ENCODE assay signal across 7 mouse cellular contexts in genomic region chr4:59625676-59625997, GRCm38 (mm10). TPM values are rescaled to one million over a fixed set of nuclear protein-coding genes. Genes with fewer than 3 reads are reported as not detected.
DNase-seq lines count a peak whose midpoint lies in the region; ATAC-seq and TF ChIP-seq lines count a peak whose summit lies in the region.

No protein-coding gene starts in this region.

- 2% methylated on average over 18 of the region's 18 CpGs for WGBS in lung, embryonic 16.5 days
- WGBS in forebrain, embryonic 10.5 days, result 2% methylated on average over 18 of the region's 18 CpGs
- WGBS in limb, embryonic 11.5 days, result 0% methylated on average over 18 of the region's 18 CpGs
- 2% methylated on average over 18 of the region's 18 CpGs for WGBS in small intestine, adult 2 months

- peak overlapping the region; percentile 96 for H3K4me3 ChIP-seq in lung, embryonic 16.5 days (ENCODE audit: low read length)
- H3K4me3 ChIP-seq in forebrain, embryonic 10.5 days, result peak overlapping the region; percentile 90
- H3K4me3 ChIP-seq in limb, embryonic 11.5 days (ENCODE audit: low read depth, low read length), result peak overlapping the region; percentile 89
- peak overlapping the region; percentile 95 for H3K4me3 ChIP-seq in small intestine, adult 2 months (ENCODE audit: low read depth, low read length)

- no peak for TF ChIP-seq POLR2A in small intestine, adult 2 months (IDR thresholded peaks at IDR 0.05; ENCODE audit: low read depth, low read length)

- 0 out of 2 replicates have a peak, but pooled peaks have one; percentile 6 for TF ChIP-seq CTCF in small intestine, adult 2 months (IDR thresholded peaks at IDR 0.05; ENCODE audit: extremely low read depth, insufficient read length, insufficient replicate concordance, low read depth, low read length)

- peak overlapping the region; percentile 86 for H3K27ac ChIP-seq in lung, embryonic 16.5 days (ENCODE audit: low read length)
- H3K27ac ChIP-seq in forebrain, embryonic 10.5 days, result peak overlapping the region; percentile 98
- H3K27ac ChIP-seq in limb, embryonic 11.5 days (replicated peaks; ENCODE audit: low read depth, low read length), result no peak overlapping the region
- peak overlapping the region; percentile 14 for H3K27ac ChIP-seq in small intestine, adult 2 months (ENCODE audit: insufficient read depth, low read depth, low read length)

- DNase-seq in lung, postnatal 36 days, result no peak
- DNase-seq in forebrain, embryonic 10.5 days (ENCODE audit: extremely low spot score, low spot score), result no peak
- DNase-seq in limb, embryonic 11.5 days (ENCODE audit: low spot score), result no peak
- no peak for DNase-seq in thymus, postnatal 10 days (ENCODE audit: low spot score in 2 of 2)

- ATAC-seq in lung, embryonic 16.5 days (ENCODE audit: low read depth), result no peak
- ATAC-seq in limb, embryonic 11.5 days (ENCODE audit: insufficient number of reproducible peaks, low FRiP score, low TSS enrichment, low read depth), result peak; percentile 70
- ATAC-seq in frontal cortex, adult (ENCODE audit: low TSS enrichment), result no peak

- peak overlapping the region; percentile 93 for H3K9ac ChIP-seq in lung, embryonic 16.5 days (ENCODE audit: low read length)
- peak overlapping the region; percentile 73 for H3K9ac ChIP-seq in limb, embryonic 11.5 days (ENCODE audit: low read length)

- H3K36me3 ChIP-seq in lung, embryonic 16.5 days (ENCODE audit: control insufficient read depth, insufficient read depth, low read length), result no peaks in the 10 kb centered on the region
- H3K36me3 ChIP-seq in forebrain, embryonic 10.5 days (replicated peaks), result no peaks in the 10 kb centered on the region
- no peaks in the 10 kb centered on the region for H3K36me3 ChIP-seq in limb, embryonic 11.5 days (ENCODE audit: control insufficient read depth, insufficient read depth, low read length)
- H3K36me3 ChIP-seq in small intestine, adult 2 months (ENCODE audit: control insufficient read depth, insufficient read depth, low read length), result no peaks in the 10 kb centered on the region

- H3K27me3 ChIP-seq in lung, embryonic 16.5 days (ENCODE audit: control insufficient read depth, insufficient read depth, low read depth, low read length), result no peaks in the 10 kb centered on the region
- no peaks in the 10 kb centered on the region for H3K27me3 ChIP-seq in forebrain, embryonic 10.5 days (ENCODE audit: poor library complexity, severe bottlenecking)
- no peaks in the 10 kb centered on the region for H3K27me3 ChIP-seq in limb, embryonic 11.5 days (ENCODE audit: control insufficient read depth, insufficient read depth, low read length)
- no peaks in the 10 kb centered on the region for H3K27me3 ChIP-seq in small intestine, adult 2 months (ENCODE audit: control insufficient read depth, insufficient read depth, low read length)

- H3K4me2 ChIP-seq in lung, embryonic 16.5 days (ENCODE audit: low read depth, low read length), result peak overlapping the region; percentile 85
- peak overlapping the region; percentile 70 for H3K4me2 ChIP-seq in limb, embryonic 11.5 days (ENCODE audit: low read depth, severe bottlenecking)

- no peaks in the 10 kb centered on the region for H3K9me3 ChIP-seq in lung, embryonic 16.5 days (ENCODE audit: control insufficient read depth, low read length)
- no peaks in the 10 kb centered on the region for H3K9me3 ChIP-seq in forebrain, embryonic 10.5 days
- no peaks in the 10 kb centered on the region for H3K9me3 ChIP-seq in limb, embryonic 11.5 days (ENCODE audit: control insufficient read depth, low read length)

- H3K4me1 ChIP-seq in lung, embryonic 16.5 days (replicated peaks; ENCODE audit: control insufficient read depth, insufficient read depth, low read length), result peaks cover 10% of the 10 kb centered on the region
- peaks cover 37% of the 10 kb centered on the region for H3K4me1 ChIP-seq in forebrain, embryonic 10.5 days
- H3K4me1 ChIP-seq in limb, embryonic 11.5 days (ENCODE audit: control insufficient read depth, insufficient read depth, low read length), result peaks cover 5% of the 10 kb centered on the region
- H3K4me1 ChIP-seq in small intestine, adult 2 months (ENCODE audit: control insufficient read depth, insufficient read depth, insufficient read length, low read length), result no peaks in the 10 kb centered on the region

RNA-seq across cellular contexts. Expression of gene E130308A19Rik, which starts 0.4 kb away (rescaled TPM):
- polyA plus RNA-seq in lung, embryonic 16.5 days (2015; fragmentation: Nextera tagmentation; extraction: Ambion mirVana), result 20.9 and 21.1 TPM in 2 replicates
- 38.5 and 39.1 TPM in 2 replicates for polyA plus RNA-seq in forebrain, embryonic 10.5 days (2016; fragmentation: Nextera tagmentation; extraction: Ambion mirVana)
- polyA plus RNA-seq in limb, embryonic 11.5 days (2014; fragmentation: Nextera tagmentation; extraction: Ambion mirVana), result 35.6 and 40.1 TPM in 2 replicates
- 1.6 and 4.3 TPM in 2 replicates for polyA plus RNA-seq in small intestine, adult 2 months (2012; rRNA removed)

RNA-seq across cellular contexts. Expression of gene Hsdl2, which starts 44.3 kb away (rescaled TPM):
- polyA plus RNA-seq in lung, embryonic 16.5 days (2015; fragmentation: Nextera tagmentation; extraction: Ambion mirVana), result 23.8 and 26.3 TPM in 2 replicates
- polyA plus RNA-seq in forebrain, embryonic 10.5 days (2016; fragmentation: Nextera tagmentation; extraction: Ambion mirVana), result 18.6 and 18.8 TPM in 2 replicates
- polyA plus RNA-seq in limb, embryonic 11.5 days (2014; fragmentation: Nextera tagmentation; extraction: Ambion mirVana), result 18.7 and 20.1 TPM in 2 replicates
- 2.5 and 3.8 TPM in 2 replicates for polyA plus RNA-seq in small intestine, adult 2 months (2012; rRNA removed)
